Mouse (Mus musculus) CH12.LX (cell line): ENCODE measurements around the gene Fam83f.

Experiments
- CTCF ChIP-seq, 2 experiments: IDR thresholded peaks in 1 of 2; conservative IDR thresholded peaks in 1 of 2; 2 replicates each; pipeline ENCODE4 v1.5.1; 2011 to 2012; ENCODE audit warnings: low read depth in 2 of 2, low read length in 2 of 2, improper control_type of control experiment in 1 of 2, inconsistent platforms in 1 of 2, mild to moderate bottlenecking in 1 of 2, moderate library complexity in 1 of 2
- EP300 ChIP-seq: IDR thresholded peaks from 2 replicates; pipeline ENCODE4 v1.6.1; 2011; ENCODE audit warnings: low read length, improper control_type of control experiment
- HCFC1 ChIP-seq: IDR thresholded peaks from 2 replicates; pipeline ENCODE4 v1.6.1; 2012; ENCODE audit warnings: low read depth, mild to moderate bottlenecking, inconsistent platforms, low read length, improper control_type of control experiment
- MAFK ChIP-seq: IDR thresholded peaks from 2 replicates; pipeline ENCODE4 v1.6.1; 2011; ENCODE audit warnings: low read length, improper control_type of control experiment; ENCODE audit not compliant: insufficient replicate concordance
- MAX ChIP-seq: IDR thresholded peaks from 2 replicates; pipeline ENCODE4 v1.6.1; 2011; ENCODE audit warnings: low read length, improper control_type of control experiment
- NELFE ChIP-seq: IDR thresholded peaks from 2 replicates; pipeline ENCODE4 v1.6.1; 2011; ENCODE audit warnings: low read depth, low read length, improper control_type of control experiment
- POLR2A ChIP-seq: IDR thresholded peaks from 2 replicates; pipeline ENCODE4 v1.6.1; 2011; ENCODE audit warnings: low read depth, mild to moderate bottlenecking, improper control_type of control experiment, low read length
- ZKSCAN1 ChIP-seq: IDR thresholded peaks from 2 replicates; pipeline ENCODE4 v1.6.1; 2012; ENCODE audit warnings: low read depth, inconsistent platforms, low read length, improper control_type of control experiment, borderline replicate concordance
- ZNF384 ChIP-seq: IDR thresholded peaks from 2 replicates; pipeline ENCODE4 v1.6.1; 2012; ENCODE audit warnings: low read depth, low read length, improper control_type of control experiment, inconsistent platforms

- TF ChIP-seq HCFC1: no peak
- TF ChIP-seq EP300: no peak
- no peak for TF ChIP-seq MAFK
- TF ChIP-seq ZNF384: no peak
- TF ChIP-seq NELFE: no peak
- TF ChIP-seq POLR2A: no peak
- TF ChIP-seq MAX: no peak
- TF ChIP-seq CTCF (conservative IDR thresholded peaks at IDR 0.05 in 1 of 2, IDR thresholded peaks at IDR 0.05 in 1 of 2; ENCODE audit: low read depth in 2 of 2, low read length in 2 of 2): no peak
- TF ChIP-seq ZKSCAN1: no peak
These were observed 7.2 kb upstream of the Fam83f start for GRCm38 (mm10) chr15:80664444-80664843.
